Mouse (Mus musculus): ENCODE data around the gene Proz.

GRCm38 (mm10) chr8:13073255-13073654 is 12.5 kb downstream of the Proz start:
- TF ChIP-seq SMC3 (IDR thresholded peaks at IDR 0.05; ENCODE audit: low read depth, low read length), result no peak
- TF ChIP-seq CHD2 (IDR thresholded peaks at IDR 0.05; ENCODE audit: low read length), result no peak
- no peak for TF ChIP-seq CTCF (IDR thresholded peaks at IDR 0.05 in 2 of 3, conservative IDR thresholded peaks at IDR 0.05 in 1 of 3; ENCODE audit: control insufficient read depth in 1 of 3, insufficient read depth in 1 of 3, low read depth in 2 of 3, low read length in 3 of 3, poor library complexity in 1 of 3, severe bottlenecking in 1 of 3)
- TF ChIP-seq MXI1 (IDR thresholded peaks at IDR 0.05; ENCODE audit: low read depth, low read length), result no peak
- no peak for TF ChIP-seq CHD1 (IDR thresholded peaks at IDR 0.05; ENCODE audit: low read depth, low read length)
- TF ChIP-seq POLR2A (IDR thresholded peaks at IDR 0.05; ENCODE audit: control insufficient read depth in 1 of 2, insufficient read depth in 1 of 2, low read depth in 1 of 2, low read length in 2 of 2, poor library complexity in 1 of 2), result no peak
- no peak for TF ChIP-seq RCOR1 (IDR thresholded peaks at IDR 0.05; ENCODE audit: low read depth, low read length)
- TF ChIP-seq POLR2AphosphoS2 (IDR thresholded peaks at IDR 0.05; ENCODE audit: low read length), result no peak
- no peak for TF ChIP-seq ETS1 (IDR thresholded peaks at IDR 0.05; ENCODE audit: low read depth, low read length)
- no peak for TF ChIP-seq ZC3H11A (IDR thresholded peaks at IDR 0.05; ENCODE audit: low read depth, low read length)
- no peak for TF ChIP-seq ZNF384 (IDR thresholded peaks at IDR 0.05; ENCODE audit: low read depth, low read length)
- TF ChIP-seq TCF12 (IDR thresholded peaks at IDR 0.05; ENCODE audit: low read depth, low read length), result no peak
- TF ChIP-seq EP300 (IDR thresholded peaks at IDR 0.05; ENCODE audit: low read depth in 1 of 2, low read length in 2 of 2), result no peak

All from MEL (cell line).